Mouse (Mus musculus) kidney, postnatal 0 days (tissue): ENCODE measurements around the gene Mllt10. TPM values are rescaled to one million over a fixed set of nuclear protein-coding genes. Genes with fewer than 3 reads are reported as not detected.

Experiments
- ATAC-seq: fragments of 200-750 bp; cut with Nextera tagmentation; replicated peaks from 2 replicates; pipeline ENCODE4 v1.8.0; 2017; ENCODE audit warnings: low read depth, moderate number of reproducible peaks, moderate TSS enrichment, moderate library complexity; ENCODE audit not compliant: low FRiP score
- DNase-seq: peaks from one replicate; pipeline ENCODE4 v3.0.0-alpha.2; 2016; ENCODE audit warnings: low spot score
- H3K27ac ChIP-seq: fragments of 300-500 bp; sonication (generic); 2 replicates; pipeline ENCODE4 v1.5.1; 2014; ENCODE audit warnings: mild to moderate bottlenecking
- H3K27me3 ChIP-seq: fragments of 300-500 bp; sonication (generic); 2 replicates; pipeline ENCODE4 v1.6.1; 2014; ENCODE audit warnings: low read length, mixed read lengths; ENCODE audit not compliant: insufficient read depth
- H3K36me3 ChIP-seq: fragments of 300-500 bp; sonication (generic); 2 replicates; pipeline ENCODE4 v1.6.1; 2014; ENCODE audit warnings: low read length, mixed read lengths; ENCODE audit not compliant: insufficient read depth
- H3K4me1 ChIP-seq: fragments of 300-500 bp; sonication (generic); replicated peaks from 2 replicates; pipeline ENCODE4 v1.6.1; 2014; ENCODE audit warnings: antibody characterized with exemption, low read length, mixed read lengths; ENCODE audit not compliant: insufficient read depth
- H3K4me2 ChIP-seq: fragments of 300-500 bp; sonication (generic); 2 replicates; pipeline ENCODE4 v1.6.1; 2014; ENCODE audit warnings: mild to moderate bottlenecking, low read length, moderate library complexity, mixed read lengths
- H3K4me3 ChIP-seq: fragments of 300-500 bp; sonication (generic); replicated peaks from 2 replicates; pipeline ENCODE4 v1.5.1; 2014; ENCODE audit warnings: low read depth, low read length
- H3K9ac ChIP-seq: fragments of 300-500 bp; sonication (generic); 2 replicates; pipeline ENCODE4 v1.6.1; 2014; ENCODE audit warnings: low read depth, low read length
- H3K9me3 ChIP-seq: fragments of 300-500 bp; sonication (generic); replicated peaks from 2 replicates; pipeline ENCODE4 v1.6.1; 2016; ENCODE audit warnings: low read length, inconsistent platforms, mixed read lengths
- CTCF ChIP-seq: IDR thresholded peaks from 2 replicates; pipeline ENCODE4 v1.5.1; 2016; ENCODE audit warnings: antibody characterized with exemption, low read depth, mild to moderate bottlenecking, moderate library complexity
- WGBS: fragments of 180-500 bp; shearing (Covaris S2); extraction: QIAGEN DNeasy Blood & Tissue Kit; methylation state at CpG from one replicate; pipeline ENCODE4 v1.1.7; 2014; 5-methylcytosine and 5-hydroxymethylcytosine counted together
- polyA plus RNA-seq: library from polyadenylated mRNA; unstranded; fragments of >200 nt; fragmentation: Nextera tagmentation; extraction: Ambion mirVana; gene quantifications from 2 replicates; pipeline ENCODE4 v1.2.1, GENCODE M21; 2015

The Mllt10 gene
- polyA plus RNA-seq, 1 experiment from 2014 or later: 48.9 TPM

DNA sequence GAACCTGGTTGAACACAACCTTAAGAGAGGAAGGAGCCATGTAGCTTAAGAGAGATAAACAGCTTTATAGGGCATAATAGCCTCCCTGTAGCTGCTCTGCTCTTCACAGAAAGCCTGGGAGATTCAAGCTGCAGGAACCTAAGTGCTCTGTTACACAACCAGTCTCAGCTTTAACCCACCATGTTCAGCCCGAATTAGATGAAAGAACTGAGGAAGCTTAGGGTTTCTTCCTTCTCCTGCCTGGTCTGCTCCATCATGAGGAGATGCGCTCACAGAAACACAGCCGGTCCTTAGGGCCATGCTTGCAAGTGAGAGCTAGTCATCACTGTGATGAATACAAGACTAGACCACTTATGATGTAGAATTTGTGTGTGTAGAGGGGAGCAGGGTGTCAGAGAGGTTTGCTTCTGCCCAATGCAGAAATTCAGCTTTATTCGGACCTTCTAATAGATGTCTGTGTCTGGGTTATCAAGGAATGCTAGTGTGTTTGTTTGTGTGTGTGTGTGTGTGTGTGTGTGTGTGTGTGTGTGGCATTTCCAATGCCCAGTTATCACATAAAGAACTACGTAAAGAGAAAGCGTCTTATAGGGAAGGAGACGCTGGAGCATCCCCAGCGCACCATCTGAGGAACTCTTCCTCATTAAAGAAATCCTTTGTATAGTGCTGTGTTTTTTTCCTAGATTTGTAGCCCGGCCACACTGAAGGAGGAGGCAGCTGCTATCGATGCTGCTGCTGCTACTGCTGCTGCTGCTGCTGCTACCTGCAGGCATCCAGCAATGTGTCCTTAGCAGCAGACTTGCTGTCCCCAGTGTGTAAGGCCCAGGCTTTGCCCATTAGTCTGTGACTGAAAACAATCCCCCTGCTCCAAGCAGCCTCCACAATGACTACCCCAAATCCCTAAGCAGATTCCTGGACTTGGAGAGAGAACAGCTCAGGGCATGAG is 21.6 kb upstream of the Mllt10 start:
- Histone ChIP-seq H3K4me1 (peaks cover 18% of the 10 kb centered on the region), H3K4me3 (no peak overlapping the region), H3K9ac (no peak overlapping the region), H3K36me3 (no peaks in the 10 kb centered on the region), H3K27me3 (no peaks in the 10 kb centered on the region), H3K9me3 (no peaks in the 10 kb centered on the region), H3K27ac (no peak overlapping the region), H3K4me2 (no peak overlapping the region)
- WGBS: 68% methylated on average over 10 of the region's 10 CpGs
- ATAC-seq: no peak
- TF ChIP-seq CTCF: no peak
- no peak for DNase-seq

DNA sequence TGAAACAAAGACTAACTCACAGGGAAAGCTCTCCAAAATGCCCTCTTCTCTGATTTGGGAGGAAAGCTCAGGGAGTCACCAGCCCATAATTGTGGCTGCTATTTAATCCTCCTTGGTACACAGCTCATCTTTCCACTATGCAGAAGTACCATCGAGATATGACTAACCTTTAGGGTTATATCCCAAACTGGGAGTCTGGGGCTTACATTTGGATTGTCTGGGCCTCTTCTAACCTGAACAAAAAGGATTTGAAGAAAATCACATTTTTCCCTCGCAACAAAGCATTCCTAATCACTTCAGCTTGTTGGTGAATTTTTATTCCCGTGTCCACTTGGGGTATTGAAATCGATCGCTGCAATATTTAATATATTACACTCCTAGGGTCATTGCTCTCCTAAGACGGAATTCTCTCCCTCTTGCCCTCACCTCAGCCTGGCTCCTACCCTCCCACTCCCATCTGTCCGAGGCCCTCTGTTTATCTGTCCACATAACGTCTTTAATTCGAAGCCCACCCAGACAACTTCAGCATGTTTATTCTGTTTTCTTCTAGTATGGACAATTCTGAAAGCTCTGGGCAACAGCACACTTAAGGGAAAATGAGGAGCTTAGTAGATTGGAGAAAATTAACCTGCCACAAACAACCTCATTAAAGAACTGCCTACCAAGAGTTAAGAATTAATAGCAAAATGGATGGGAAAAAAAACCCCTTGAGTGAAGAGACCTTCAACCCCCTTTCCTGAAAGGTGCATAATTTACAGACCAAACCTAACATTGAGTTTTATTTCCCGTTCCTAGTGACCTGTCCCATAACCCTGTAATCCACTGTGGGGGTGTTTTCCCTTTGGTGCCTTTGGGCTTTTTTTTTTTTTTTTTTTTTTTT is 20.4 kb upstream of the Mllt10 start:
- H3K9me3 ChIP-seq: no peaks in the 10 kb centered on the region
- H3K4me1 ChIP-seq: peaks cover 26% of the 10 kb centered on the region
- no peak overlapping the region for H3K4me2 ChIP-seq
- ATAC-seq: no peak
- no peak overlapping the region for H3K27ac ChIP-seq
- no peak overlapping the region for H3K4me3 ChIP-seq
- no peak for TF ChIP-seq CTCF
- H3K36me3 ChIP-seq: no peaks in the 10 kb centered on the region
- no peak for DNase-seq
- WGBS: 42% methylated on average over 10 of the region's 10 CpGs
- H3K9ac ChIP-seq: no peak overlapping the region
- no peaks in the 10 kb centered on the region for H3K27me3 ChIP-seq

DNA sequence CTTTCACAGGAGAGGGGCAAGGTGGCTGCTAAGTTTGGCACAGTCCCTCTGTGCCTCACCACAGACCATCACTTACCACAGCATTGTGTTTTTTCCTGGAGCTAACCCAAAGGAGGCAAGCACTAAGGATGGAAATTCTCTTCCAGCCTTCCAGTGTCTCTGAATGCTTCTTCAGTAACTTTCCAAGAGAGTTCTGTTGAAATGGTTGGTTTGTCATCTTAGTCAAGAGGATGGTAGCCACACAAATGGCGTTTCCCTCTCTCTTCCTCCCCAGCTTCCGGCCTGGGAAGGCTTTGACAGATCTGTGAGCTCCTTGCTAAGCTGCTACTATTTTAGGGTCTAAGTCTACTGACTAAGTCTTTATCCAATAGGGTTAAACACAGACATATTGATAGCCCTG is 17.5 kb upstream of the Mllt10 start, which contains the start of gene A930004D18Rik:
A930004D18Rik (minus strand) TSS at position 247 of the 400 bp plus-strand sequence.
- no peak within 1 kb of the TSS for H3K27ac ChIP-seq
- no peaks in the 10 kb centered on the region for H3K36me3 ChIP-seq
- H3K4me3 ChIP-seq: no peak within 1 kb of the TSS
- no peaks in the 10 kb centered on the region for H3K27me3 ChIP-seq
- WGBS: 76% methylated on average over 2 of the region's 2 CpGs
- H3K9me3 ChIP-seq: no peaks in the 10 kb centered on the region
- no peak for TF ChIP-seq CTCF
- no peak within 1 kb of the TSS for H3K4me2 ChIP-seq
- no peak for ATAC-seq
- H3K4me1 ChIP-seq: peaks cover 32% of the 10 kb centered on the region
- DNase-seq: no peak
- no peak within 1 kb of the TSS for H3K9ac ChIP-seq

DNA sequence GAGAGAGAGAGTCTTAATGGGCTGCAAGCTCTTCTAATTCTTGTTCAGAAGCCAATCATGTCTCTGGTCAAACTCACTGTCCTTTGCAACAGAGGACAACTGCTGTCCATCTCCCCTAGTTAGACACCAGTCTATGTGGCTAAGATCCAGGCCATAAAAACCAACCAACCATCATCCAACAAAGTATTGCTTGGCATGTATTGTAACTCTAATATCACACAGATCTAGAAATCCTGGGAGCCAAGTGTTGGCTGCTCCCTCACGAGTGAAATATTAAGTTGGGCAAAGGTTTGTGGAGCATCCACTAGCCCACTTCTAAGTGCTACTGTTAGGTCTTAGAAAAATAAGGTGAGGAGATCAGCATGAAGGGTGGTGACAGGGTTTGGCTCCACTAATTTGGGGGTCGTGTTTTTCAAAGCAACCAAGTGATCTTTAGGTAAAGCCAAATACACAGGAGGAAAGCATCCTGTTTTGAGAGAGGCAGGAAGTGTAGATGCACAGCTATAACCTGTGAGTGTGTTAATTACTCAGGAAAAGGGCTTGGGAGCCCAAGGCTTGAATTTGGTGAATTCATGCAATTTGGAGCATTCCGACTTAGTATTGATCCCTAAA is 16.8 kb upstream of the Mllt10 start:
- WGBS: 55% methylated on average over 3 of the region's 3 CpGs
- ATAC-seq: no peak
- TF ChIP-seq CTCF: no peak
- H3K9ac ChIP-seq: no peak overlapping the region
- no peak overlapping the region for H3K27ac ChIP-seq
- no peak for DNase-seq
- H3K4me3 ChIP-seq: no peak overlapping the region
- H3K9me3 ChIP-seq: no peaks in the 10 kb centered on the region
- H3K4me2 ChIP-seq: no peak overlapping the region
- peaks cover 33% of the 10 kb centered on the region for H3K4me1 ChIP-seq
- no peaks in the 10 kb centered on the region for H3K36me3 ChIP-seq
- no peaks in the 10 kb centered on the region for H3K27me3 ChIP-seq

DNA sequence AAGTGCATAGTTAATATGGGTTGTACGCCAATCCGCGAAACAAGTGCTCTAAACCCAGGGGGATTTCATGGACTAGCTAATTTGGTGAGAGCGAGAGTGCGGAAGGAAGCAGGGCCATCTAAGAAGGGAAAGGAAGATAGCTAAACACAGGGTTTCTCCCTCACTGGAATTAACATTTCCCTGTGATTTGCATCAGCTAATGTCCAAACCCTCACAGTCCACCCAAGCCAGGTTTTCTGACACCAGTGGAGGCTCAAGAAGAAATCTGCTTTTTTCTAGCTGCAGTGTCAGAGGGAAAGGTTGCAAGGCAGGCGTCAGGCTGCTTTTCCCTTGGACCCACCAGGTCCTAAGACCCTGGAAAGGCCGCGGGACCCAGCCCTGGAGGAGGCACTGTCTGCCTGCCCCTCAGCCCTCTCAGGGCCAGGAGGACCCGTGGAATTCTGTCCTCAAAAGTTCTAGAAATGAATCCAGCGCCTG is 16.1 kb upstream of the Mllt10 start:
- ATAC-seq: no peak
- WGBS: 65% methylated on average over 10 of the region's 10 CpGs
- no peak for DNase-seq
- Histone ChIP-seq H3K9ac (no peak overlapping the region), H3K27me3 (no peaks in the 10 kb centered on the region), H3K4me2 (no peak overlapping the region), H3K27ac (no peak overlapping the region), H3K36me3 (no peaks in the 10 kb centered on the region), H3K9me3 (no peaks in the 10 kb centered on the region), H3K4me1 (peaks cover 37% of the 10 kb centered on the region), H3K4me3 (no peak overlapping the region)
- no peak for TF ChIP-seq CTCF
